Mouse (Mus musculus) midbrain, embryonic 15.5 days (tissue): ENCODE measurements around the gene Rcor1. TPM values are rescaled to one million over a fixed set of nuclear protein-coding genes. Genes with fewer than 3 reads are reported as not detected.

ENCODE experiments used
- ATAC-seq: fragments of 200-750 bp; cut with Nextera tagmentation; replicated peaks from 2 replicates; pipeline ENCODE4 v1.8.0; 2017; ENCODE audit warnings: moderate TSS enrichment
- H3K27ac ChIP-seq: fragments of 300-500 bp; sonication (generic); 2 replicates; pipeline ENCODE4 v1.5.1; 2015; ENCODE audit warnings: mild to moderate bottlenecking, inconsistent platforms
- H3K27me3 ChIP-seq: fragments of 300-500 bp; sonication (generic); replicated peaks from 2 replicates; pipeline ENCODE4 v1.6.1; 2015; ENCODE audit warnings: inconsistent platforms
- H3K36me3 ChIP-seq: fragments of 300-500 bp; sonication (generic); replicated peaks from 2 replicates; pipeline ENCODE4 v1.6.1; 2015; ENCODE audit warnings: inconsistent platforms
- H3K4me1 ChIP-seq: fragments of 300-500 bp; sonication (generic); 2 replicates; pipeline ENCODE4 v1.6.1; 2015; ENCODE audit warnings: inconsistent platforms
- H3K4me2 ChIP-seq: fragments of 300-500 bp; sonication (generic); 2 replicates; pipeline ENCODE4 v1.6.1; 2015; ENCODE audit warnings: inconsistent platforms, mild to moderate bottlenecking, moderate library complexity
- H3K4me3 ChIP-seq: fragments of 300-500 bp; sonication (generic); 2 replicates; pipeline ENCODE4 v1.5.1; 2015; ENCODE audit warnings: mild to moderate bottlenecking, inconsistent platforms
- H3K9ac ChIP-seq: fragments of 300-500 bp; sonication (generic); 2 replicates; pipeline ENCODE4 v1.6.1; 2015; ENCODE audit warnings: mild to moderate bottlenecking, inconsistent platforms
- H3K9me3 ChIP-seq: fragments of 300-500 bp; sonication (generic); 2 replicates; pipeline ENCODE4 v1.6.1; 2016; ENCODE audit warnings: inconsistent platforms
- WGBS: fragments of 180-500 bp; shearing (Covaris S2); methylation state at CpG from one replicate; pipeline ENCODE4 v1.1.7; 2015; ENCODE audit warnings: mixed read lengths; 5-methylcytosine and 5-hydroxymethylcytosine counted together
- polyA plus RNA-seq: library from polyadenylated mRNA; unstranded; fragments of >200 nt; fragmentation: Nextera tagmentation; extraction: Ambion mirVana; gene quantifications from 2 replicates; pipeline ENCODE4 v1.2.1, GENCODE M21; 2015

Rcor1 gene
- polyA plus RNA-seq, 1 experiment from 2014 or later: 4.7 TPM

DNA sequence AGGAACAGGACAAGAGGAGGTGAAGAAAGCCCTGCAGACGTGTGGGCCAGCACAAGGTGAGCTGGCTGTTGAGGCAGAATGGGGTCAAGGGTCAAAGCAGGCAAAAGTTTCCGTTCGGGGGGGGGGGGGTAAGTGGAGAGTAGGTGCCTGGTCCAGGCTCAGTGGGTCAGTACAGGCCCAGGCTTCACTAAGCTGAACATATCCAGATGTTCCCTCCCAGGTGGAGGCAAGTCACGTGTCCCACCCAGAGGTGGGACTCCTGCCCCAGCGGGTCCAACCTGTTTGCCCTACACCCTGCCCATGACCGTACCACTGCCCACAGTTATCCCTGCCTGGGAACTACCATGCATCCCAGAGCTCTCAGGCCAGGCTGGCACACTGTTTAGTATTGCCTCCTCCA is 33.3 kb upstream of the Rcor1 start:
- WGBS: 76% methylated on average over 6 of the region's 6 CpGs
- H3K9ac ChIP-seq: no peak overlapping the region
- ATAC-seq: no peak
- peaks cover 13% of the 10 kb centered on the region; the same call in 1 of the 2 replicates for H3K4me1 ChIP-seq
- no peaks in the 10 kb centered on the region for H3K36me3 ChIP-seq
- H3K27me3 ChIP-seq: no peaks in the 10 kb centered on the region
- H3K4me3 ChIP-seq: no peak overlapping the region
- no peak overlapping the region for H3K27ac ChIP-seq
- no peaks in the 10 kb centered on the region for H3K9me3 ChIP-seq
- H3K4me2 ChIP-seq: no peak overlapping the region

- Histone ChIP-seq H3K4me3 (no peak overlapping the region), H3K27ac (no peak overlapping the region), H3K9ac (no peak overlapping the region), H3K4me2 (no peak overlapping the region), H3K36me3 (no peaks in the 10 kb centered on the region), H3K27me3 (no peaks in the 10 kb centered on the region), H3K9me3 (no peaks in the 10 kb centered on the region), H3K4me1 (peaks cover 13% of the 10 kb centered on the region; the same call in 1 of the 2 replicates)
- ATAC-seq: no peak
- 51% methylated on average over 5 of the region's 5 CpGs for WGBS
Measured at GRCm38 (mm10) chr12:111006339-111006738, 32.8 kb upstream of the Rcor1 start.

GRCm38 (mm10) chr12:111007134-111008103 is 31.7 kb upstream of the Rcor1 start:
- Histone ChIP-seq H3K36me3 (no peaks in the 10 kb centered on the region), H3K4me1 (peaks cover 13% of the 10 kb centered on the region; the same call in 1 of the 2 replicates), H3K27me3 (no peaks in the 10 kb centered on the region), H3K4me3 (no peak overlapping the region), H3K9me3 (no peaks in the 10 kb centered on the region), H3K9ac (no peak overlapping the region), H3K27ac (no peak overlapping the region), H3K4me2 (no peak overlapping the region)
- no peak for ATAC-seq
- 82% methylated on average over 14 of the region's 14 CpGs for WGBS

DNA sequence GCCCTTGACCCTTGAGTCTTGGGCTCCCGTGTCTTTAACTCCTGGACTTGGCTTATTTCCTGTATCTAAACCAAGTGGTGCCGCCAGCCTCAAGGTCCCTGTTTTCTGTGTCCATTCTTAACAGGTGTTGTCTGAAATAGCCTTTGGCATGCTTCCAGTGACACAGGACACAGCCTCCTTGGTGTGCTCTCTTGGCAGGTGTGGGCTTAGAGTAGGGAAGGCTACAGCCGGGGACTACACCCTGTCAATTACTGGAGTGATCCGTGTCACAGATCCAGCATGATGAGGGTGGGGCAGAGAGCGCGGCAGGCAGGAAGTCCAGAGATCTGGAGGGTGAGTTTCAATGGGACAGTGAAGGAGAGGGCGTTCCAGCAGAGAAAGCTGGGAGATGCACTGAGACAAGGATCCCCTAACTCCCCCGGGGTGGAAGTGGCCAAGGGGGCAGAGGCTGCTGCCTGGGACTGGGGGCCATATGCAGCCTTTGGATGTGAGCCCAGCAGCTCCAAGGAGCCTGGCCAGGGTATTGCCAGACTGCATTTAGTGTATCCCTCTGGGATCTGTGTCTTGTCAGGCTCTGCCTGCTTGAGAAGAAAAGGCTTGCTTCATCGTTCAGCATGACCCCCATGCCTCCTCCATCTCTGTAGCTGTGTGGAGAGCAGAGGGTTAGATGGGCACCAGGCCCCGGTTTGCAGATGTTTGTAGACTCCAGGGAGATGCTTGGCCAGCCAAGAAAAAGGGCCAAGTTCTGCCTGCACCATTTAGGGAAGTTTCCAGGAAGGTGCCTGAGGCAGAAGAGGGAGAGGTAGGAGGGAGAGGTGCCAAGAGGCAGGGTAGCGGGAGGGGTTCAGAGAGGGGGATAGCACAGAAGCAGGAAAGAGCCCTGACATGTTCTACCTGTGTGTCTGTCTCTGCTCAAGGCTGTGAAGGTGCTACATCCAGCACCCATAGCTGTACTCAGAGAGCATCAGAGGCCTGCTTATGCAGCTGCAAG is 30.4 kb upstream of the Rcor1 start:
- Histone ChIP-seq H3K4me1 (peaks cover 13% of the 10 kb centered on the region; the same call in 1 of the 2 replicates), H3K27me3 (no peaks in the 10 kb centered on the region), H3K36me3 (no peaks in the 10 kb centered on the region), H3K4me2 (no peak overlapping the region), H3K9ac (no peak overlapping the region), H3K9me3 (no peaks in the 10 kb centered on the region), H3K4me3 (no peak overlapping the region), H3K27ac (no peak overlapping the region)
- ATAC-seq: no peak
- WGBS: 68% methylated on average over 11 of the region's 11 CpGs

- ATAC-seq: no peak
- H3K27me3 ChIP-seq: no peaks in the 10 kb centered on the region
- WGBS: 80% methylated on average over 6 of the region's 6 CpGs
- H3K4me3 ChIP-seq: no peak overlapping the region
- no peaks in the 10 kb centered on the region for H3K9me3 ChIP-seq
- H3K9ac ChIP-seq: no peak overlapping the region
- no peak overlapping the region for H3K4me2 ChIP-seq
- peaks cover 13% of the 10 kb centered on the region; the same call in 1 of the 2 replicates for H3K4me1 ChIP-seq
- no peaks in the 10 kb centered on the region for H3K36me3 ChIP-seq
- no peak overlapping the region for H3K27ac ChIP-seq
Measured at GRCm38 (mm10) chr12:111009615-111010257, 29.4 kb upstream of the Rcor1 start.

- Histone ChIP-seq H3K4me1 (no peaks in the 10 kb centered on the region), H3K27me3 (no peaks in the 10 kb centered on the region), H3K9me3 (no peaks in the 10 kb centered on the region), H3K27ac (no peak overlapping the region), H3K4me2 (no peak overlapping the region), H3K36me3 (no peaks in the 10 kb centered on the region), H3K9ac (no peak overlapping the region), H3K4me3 (no peak overlapping the region)
- 80% methylated on average over 3 of the region's 3 CpGs for WGBS
- no peak for ATAC-seq
Measured at GRCm38 (mm10) chr12:111016807-111017206, 22.3 kb upstream of the Rcor1 start.

DNA sequence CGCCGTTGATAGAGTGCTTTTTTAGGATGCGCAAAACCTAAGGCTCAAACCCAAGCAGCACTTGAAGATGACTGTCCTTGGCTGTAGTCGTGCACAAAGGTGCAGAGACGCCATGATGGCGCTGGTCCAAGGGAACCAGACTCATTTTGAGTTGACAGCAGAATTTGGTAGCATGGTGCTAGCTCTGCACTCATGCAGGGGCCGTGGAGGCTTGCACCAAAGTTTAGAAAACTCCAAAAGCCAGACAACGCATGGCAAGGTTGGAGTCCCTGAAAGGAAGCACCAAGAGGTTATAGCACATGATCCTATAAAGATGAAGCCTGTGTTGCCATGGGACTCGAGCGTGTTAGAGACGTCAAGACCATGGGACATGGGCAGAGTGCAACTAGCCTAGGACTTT is 21.1 kb upstream of the Rcor1 start:
- H3K36me3 ChIP-seq: no peaks in the 10 kb centered on the region
- no peak overlapping the region for H3K4me2 ChIP-seq
- no peaks in the 10 kb centered on the region for H3K27me3 ChIP-seq
- no peak overlapping the region for H3K27ac ChIP-seq
- WGBS: 89% methylated on average over 11 of the region's 11 CpGs
- H3K9ac ChIP-seq: no peak overlapping the region
- ATAC-seq: no peak
- no peaks in the 10 kb centered on the region for H3K4me1 ChIP-seq
- no peaks in the 10 kb centered on the region for H3K9me3 ChIP-seq
- H3K4me3 ChIP-seq: no peak overlapping the region

- ATAC-seq: no peak
- Histone ChIP-seq H3K4me2 (no peak overlapping the region), H3K9me3 (no peaks in the 10 kb centered on the region), H3K4me3 (no peak overlapping the region), H3K27ac (no peak overlapping the region), H3K4me1 (no peaks in the 10 kb centered on the region), H3K27me3 (no peaks in the 10 kb centered on the region), H3K9ac (no peak overlapping the region), H3K36me3 (no peaks in the 10 kb centered on the region)
- 93% methylated on average over 2 of the region's 2 CpGs for WGBS
Measured at GRCm38 (mm10) chr12:111019086-111019485, 20.1 kb upstream of the Rcor1 start.

DNA sequence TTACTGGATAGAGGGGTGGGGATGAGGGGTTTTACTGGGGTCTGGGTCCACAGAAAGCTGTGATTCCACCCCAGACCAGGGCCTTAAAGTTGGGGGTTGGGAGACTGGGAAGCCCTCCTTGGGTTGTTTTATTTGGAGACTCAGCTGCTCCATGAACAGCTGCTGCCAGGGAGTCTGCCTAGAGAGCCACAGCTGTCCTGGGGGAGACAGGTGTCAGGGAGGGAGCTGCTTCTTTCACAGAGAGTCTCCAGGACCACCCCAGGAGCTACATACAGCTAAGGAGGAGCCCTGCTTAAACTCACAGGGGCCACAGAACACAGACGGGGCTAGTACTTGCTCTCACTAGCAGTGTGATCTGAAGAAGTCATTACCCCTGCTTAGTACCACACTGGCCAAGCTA is 18.0 kb upstream of the Rcor1 start:
- no peaks in the 10 kb centered on the region for H3K4me1 ChIP-seq
- no peaks in the 10 kb centered on the region for H3K36me3 ChIP-seq
- H3K9ac ChIP-seq: no peak overlapping the region
- H3K4me2 ChIP-seq: no peak overlapping the region
- no peak overlapping the region for H3K27ac ChIP-seq
- ATAC-seq: no peak
- WGBS: 31% methylated on average over 1 of the region's 1 CpGs
- no peaks in the 10 kb centered on the region for H3K9me3 ChIP-seq
- H3K4me3 ChIP-seq: no peak overlapping the region
- no peaks in the 10 kb centered on the region for H3K27me3 ChIP-seq

DNA sequence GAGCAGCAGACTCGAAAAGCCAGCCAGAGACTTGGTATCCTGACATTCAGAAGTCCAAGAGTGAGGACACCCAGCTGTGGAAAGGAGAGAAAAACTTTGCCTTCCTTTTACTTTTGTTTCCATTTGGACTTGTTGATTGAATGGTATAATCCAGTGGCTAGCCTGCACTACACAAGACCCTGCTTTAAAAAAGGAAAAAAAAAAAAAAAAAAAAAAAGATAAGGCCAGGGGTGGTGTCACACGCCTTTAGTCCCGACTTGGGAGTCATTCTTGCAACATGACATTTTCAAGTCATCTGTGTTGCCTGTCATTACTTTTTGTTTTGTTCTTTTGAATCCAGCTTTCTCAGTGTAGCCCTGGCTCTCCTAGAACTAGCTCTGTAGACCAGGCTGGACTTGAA is 17.6 kb upstream of the Rcor1 start:
- WGBS: 67% methylated on average over 3 of the region's 3 CpGs
- H3K27ac ChIP-seq: no peak overlapping the region
- H3K36me3 ChIP-seq: no peaks in the 10 kb centered on the region
- no peaks in the 10 kb centered on the region for H3K4me1 ChIP-seq
- H3K4me2 ChIP-seq: no peak overlapping the region
- no peak overlapping the region for H3K4me3 ChIP-seq
- ATAC-seq: no peak
- no peak overlapping the region for H3K9ac ChIP-seq
- H3K9me3 ChIP-seq: no peaks in the 10 kb centered on the region
- no peaks in the 10 kb centered on the region for H3K27me3 ChIP-seq

GRCm38 (mm10) chr12:111028176-111029167 is 10.7 kb upstream of the Rcor1 start:
- no peak for ATAC-seq
- no peak overlapping the region for H3K4me3 ChIP-seq
- H3K9ac ChIP-seq: no peak overlapping the region
- 76% methylated on average over 19 of the region's 19 CpGs for WGBS
- no peaks in the 10 kb centered on the region for H3K4me1 ChIP-seq
- no peaks in the 10 kb centered on the region for H3K27me3 ChIP-seq
- no peaks in the 10 kb centered on the region for H3K36me3 ChIP-seq
- no peak overlapping the region for H3K4me2 ChIP-seq
- no peak overlapping the region for H3K27ac ChIP-seq
- no peaks in the 10 kb centered on the region for H3K9me3 ChIP-seq
